Mouse (Mus musculus): Measurements from ENCODE around the gene Rps9. TPM values are rescaled to one million over a fixed set of nuclear protein-coding genes. Genes with fewer than 3 reads are reported as not detected.
"Not testable (repeated sequence)": the region's sequence is repeated elsewhere in the genome, so short reads cannot be mapped to it uniquely, and the experiment has no call there.

The Rps9 gene
- total RNA-seq, 2 experiments from 2014 or later: 432 to 494 TPM

- DNase-seq (ENCODE audit: low spot score in 2 of 2): peak; percentile 46 to 71
Measured at GRCm38 (mm10) chr7:3694076-3694948, 9.5 kb upstream of the Rps9 start.

- not testable (repeated sequence) for DNase-seq (ENCODE audit: low spot score in 2 of 2)
Measured at GRCm38 (mm10) chr7:3694949-3695305, 8.9 kb upstream of the Rps9 start.

- peak in 1 of 2 experiments; percentile 50 for DNase-seq (ENCODE audit: low spot score in 2 of 2)
Measured at GRCm38 (mm10) chr7:3698471-3698870, 5.3 kb upstream of the Rps9 start.

- no peak for DNase-seq (ENCODE audit: low spot score in 2 of 2)
Measured at GRCm38 (mm10) chr7:3703148-3703878, 480 bp upstream of the Rps9 start.

GRCm38 (mm10) chr7:3704475-3704874, 682 bp downstream of the Rps9 start:
- DNase-seq (ENCODE audit: low spot score in 2 of 2): no peak

DNA sequence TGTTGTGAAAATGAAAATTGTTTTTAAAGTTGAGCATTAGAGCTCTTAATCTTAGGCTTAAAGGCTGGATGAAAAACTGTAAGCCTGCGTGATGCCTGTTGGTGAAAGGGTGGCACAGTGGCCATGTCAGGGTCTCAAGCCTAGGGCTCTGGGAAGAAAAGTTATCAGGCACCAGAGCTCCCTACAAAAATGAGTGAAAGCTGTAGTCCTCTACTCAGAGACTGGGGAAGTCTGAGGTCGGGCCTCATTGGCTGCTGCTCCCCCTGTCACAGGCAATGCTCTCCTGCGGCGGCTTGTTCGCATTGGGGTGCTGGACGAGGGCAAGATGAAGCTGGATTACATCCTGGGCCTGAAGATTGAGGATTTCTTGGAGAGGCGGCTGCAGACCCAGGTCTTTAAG, 1.7 kb downstream of the Rps9 start:
- not testable (repeated sequence) for DNase-seq (ENCODE audit: low spot score in 2 of 2)

- DNase-seq (ENCODE audit: low spot score in 2 of 2): no peak
Measured at GRCm38 (mm10) chr7:3705911-3706310, 2.1 kb downstream of the Rps9 start.

DNA sequence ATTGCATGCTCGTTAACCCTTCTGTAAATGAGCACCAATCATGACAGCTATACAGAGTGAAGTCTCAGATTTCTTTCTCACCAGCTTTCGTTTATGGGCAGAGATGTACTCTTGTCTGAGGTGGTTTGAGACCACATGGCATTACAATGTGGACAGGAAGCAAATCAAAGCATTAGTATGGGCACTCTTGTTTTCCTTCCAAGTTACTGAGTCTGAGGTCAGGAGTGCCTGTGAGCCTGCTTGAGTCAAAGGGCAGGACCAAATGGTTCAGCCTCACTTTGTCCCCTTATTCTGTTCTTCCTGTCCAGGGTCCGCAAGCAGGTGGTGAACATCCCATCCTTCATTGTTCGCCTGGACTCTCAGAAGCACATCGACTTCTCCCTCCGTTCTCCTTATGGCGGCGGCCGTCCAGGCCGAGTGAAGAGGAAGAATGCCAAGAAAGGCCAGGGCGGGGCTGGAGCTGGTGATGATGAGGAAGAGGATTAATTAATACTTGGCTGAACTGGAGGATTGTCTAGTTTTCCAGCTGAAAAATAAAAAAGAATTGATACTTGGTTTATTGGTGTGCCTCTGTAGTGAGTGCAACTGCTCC, 2.6 kb downstream of the Rps9 start:
- DNase-seq (ENCODE audit: low spot score in 2 of 2): no peak

GRCm38 (mm10) chr7:3707027-3707426, 3.2 kb downstream of the Rps9 start:
- no peak for DNase-seq (ENCODE audit: low spot score in 2 of 2)

- no peak for DNase-seq (ENCODE audit: low spot score in 2 of 2)
Measured at GRCm38 (mm10) chr7:3707568-3708413, 4.0 kb downstream of the Rps9 start.

GRCm38 (mm10) chr7:3708447-3708980, 4.7 kb downstream of the Rps9 start:
- DNase-seq (ENCODE audit: low spot score in 2 of 2): not testable (repeated sequence)

DNA sequence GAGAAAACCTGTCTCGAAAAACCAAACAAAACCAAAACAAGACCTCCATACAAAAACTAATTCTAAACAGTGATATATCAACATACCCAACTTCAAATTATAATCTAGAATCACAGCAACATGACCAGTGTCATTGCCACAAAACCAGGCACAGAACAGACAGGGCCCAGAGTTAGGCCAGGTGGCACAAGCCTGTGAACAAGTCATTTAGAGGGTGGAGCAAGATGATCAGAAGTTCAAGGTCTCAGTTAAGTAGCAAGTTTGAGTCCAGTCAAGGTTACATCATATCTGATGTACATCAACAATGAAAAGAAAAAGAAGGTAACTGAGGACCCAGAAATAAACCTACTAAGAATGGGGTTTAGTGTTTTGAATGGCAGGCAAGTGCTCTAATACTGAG, 5.2 kb downstream of the Rps9 start:
- no peak for DNase-seq (ENCODE audit: low spot score in 2 of 2)

GRCm38 (mm10) chr7:3712264-3712942, 8.6 kb downstream of the Rps9 start:
- DNase-seq (ENCODE audit: low spot score in 2 of 2): no peak

- no peak for DNase-seq (ENCODE audit: low spot score in 2 of 2)
Measured at GRCm38 (mm10) chr7:3715249-3715648, 11.5 kb downstream of the Rps9 start.

DNA sequence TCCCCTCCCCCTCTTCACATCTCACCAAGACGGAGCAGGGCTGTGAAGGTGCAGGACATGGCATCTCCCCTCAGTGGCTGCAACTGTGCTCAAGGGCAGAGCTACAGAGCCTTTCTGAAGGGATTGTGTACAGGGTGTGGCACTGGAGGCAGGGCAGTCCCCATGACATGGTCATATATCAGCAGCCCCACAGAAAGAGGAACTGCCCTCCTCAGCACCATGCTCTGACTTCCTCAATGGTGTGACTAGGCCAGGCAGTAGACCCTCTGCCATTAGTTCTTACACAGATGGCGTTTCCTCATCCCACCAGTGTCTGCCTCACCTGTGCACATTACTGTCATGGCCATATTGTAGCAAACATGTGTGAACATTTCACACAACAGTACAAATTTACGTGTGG, 16.5 kb downstream of the Rps9 start, which contains the start of gene Pirb:
Gene Pirb, minus strand, starts transcription at position 124 of the 400 bp plus-strand sequence.
- not testable (repeated sequence) for DNase-seq (ENCODE audit: low spot score in 2 of 2)

- DNase-seq (ENCODE audit: low spot score in 2 of 2): not testable (repeated sequence)
Measured at GRCm38 (mm10) chr7:3725459-3725858, 21.7 kb downstream of the Rps9 start.

GRCm38 (mm10) chr7:3732675-3733074, 28.9 kb downstream of the Rps9 start:
- not testable (repeated sequence) for DNase-seq (ENCODE audit: low spot score in 2 of 2)

All from layer of hippocampus, postnatal 14 days (tissue).